Mouse (Mus musculus) lung, embryonic 14.5 days (tissue): ENCODE measurements at regions not wholly inside any gene's neighbourhood (a gene's known extent, or its start where the extent isn't known, plus 50 kb on each side); places are given as distances from the start of the nearest gene placed in this dataset.

Source experiments
- ATAC-seq: fragments of 200-750 bp; cut with Nextera tagmentation; 2 replicates; pipeline ENCODE4 v1.8.0; 2017; ENCODE audit warnings: mild to moderate bottlenecking, moderate TSS enrichment, moderate library complexity; ENCODE audit not compliant: insufficient read depth
- DNase-seq: peaks from one replicate; pipeline ENCODE4 v3.0.0-alpha.2; 2015
- H3K27ac ChIP-seq: fragments of 300-500 bp; sonication (generic); 2 replicates; pipeline ENCODE4 v1.5.1; 2014; ENCODE audit warnings: low read depth, mild to moderate bottlenecking, moderate library complexity
- H3K27me3 ChIP-seq: fragments of 300-500 bp; sonication (generic); 2 replicates; pipeline ENCODE4 v1.6.1; 2014; ENCODE audit warnings: low read length, control low read depth; ENCODE audit not compliant: insufficient read depth
- H3K36me3 ChIP-seq: fragments of 300-500 bp; sonication (generic); 2 replicates; pipeline ENCODE4 v1.6.1; 2014; ENCODE audit warnings: control low read depth; ENCODE audit not compliant: insufficient read depth
- H3K4me1 ChIP-seq: fragments of 300-500 bp; sonication (generic); 2 replicates; pipeline ENCODE4 v1.6.1; 2014; ENCODE audit warnings: antibody characterized with exemption, control low read depth; ENCODE audit not compliant: insufficient read depth
- H3K4me2 ChIP-seq: fragments of 300-500 bp; sonication (generic); 2 replicates; pipeline ENCODE4 v1.6.1; 2014; ENCODE audit warnings: mild to moderate bottlenecking
- H3K4me3 ChIP-seq: fragments of 300-500 bp; sonication (generic); 2 replicates; pipeline ENCODE4 v1.5.1; 2014; ENCODE audit warnings: low read depth, low read length
- H3K9ac ChIP-seq: fragments of 300-500 bp; sonication (generic); 2 replicates; pipeline ENCODE4 v1.6.1; 2014
- H3K9me3 ChIP-seq: fragments of 300-500 bp; sonication (generic); 2 replicates; pipeline ENCODE4 v1.6.1; 2016; ENCODE audit warnings: low read depth, low read length, control low read depth
- CTCF ChIP-seq: IDR thresholded peaks from 2 replicates; pipeline ENCODE4 v1.5.1; 2016; ENCODE audit warnings: antibody characterized with exemption, low read depth
- WGBS: fragments of 180-500 bp; shearing (Covaris S2); extraction: QIAGEN DNeasy Blood & Tissue Kit; methylation state at CpG from one replicate; pipeline ENCODE4 v1.1.7; 2014; 5-methylcytosine and 5-hydroxymethylcytosine counted together

DNA sequence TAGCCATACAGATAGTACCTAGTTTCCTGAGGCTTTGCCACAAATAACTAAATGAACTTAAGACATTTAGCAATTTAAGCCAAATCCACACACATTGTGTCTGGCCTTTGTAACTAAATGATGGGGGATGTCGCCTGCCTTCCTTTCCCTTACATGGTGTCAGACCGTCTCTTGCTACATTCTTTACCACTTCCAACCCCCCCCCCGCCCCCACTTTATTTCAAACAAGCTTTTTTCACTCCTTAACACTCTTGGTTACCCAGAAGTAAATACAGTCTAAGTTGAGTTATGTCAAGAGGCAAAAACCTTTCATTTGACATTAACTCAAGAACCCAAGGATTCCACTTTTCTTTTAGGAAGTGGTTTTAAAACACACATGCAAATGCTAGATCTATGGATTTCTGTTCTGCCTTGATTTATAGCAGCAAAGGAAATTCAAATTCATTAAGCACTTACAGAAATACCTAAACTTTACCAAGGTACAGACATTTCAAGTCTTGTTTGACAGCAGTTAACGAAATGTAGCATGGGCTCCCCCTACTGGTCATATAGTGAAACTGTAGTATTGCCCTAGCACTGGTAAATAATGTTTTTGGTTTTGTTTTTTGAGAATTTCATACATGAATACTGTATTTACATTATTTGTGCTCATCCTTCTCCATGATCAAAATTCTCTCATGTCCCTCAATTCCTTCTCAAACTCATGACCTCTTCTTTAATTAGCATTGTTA, 80.8 kb downstream of the Avpr1a start:
- Histone ChIP-seq H3K27ac (no peak overlapping the region), H3K9ac (no peak overlapping the region), H3K27me3 (no peaks in the 10 kb centered on the region), H3K4me1 (no peaks in the 10 kb centered on the region), H3K9me3 (no peaks in the 10 kb centered on the region), H3K36me3 (no peaks in the 10 kb centered on the region), H3K4me3 (no peak overlapping the region), H3K4me2 (no peak overlapping the region)
- TF ChIP-seq CTCF, result peak; percentile 89
- DNase-seq (peak; percentile 89), ATAC-seq (peak; percentile 42)
- WGBS, result 13% methylated on average over 4 of the region's 4 CpGs

DNA sequence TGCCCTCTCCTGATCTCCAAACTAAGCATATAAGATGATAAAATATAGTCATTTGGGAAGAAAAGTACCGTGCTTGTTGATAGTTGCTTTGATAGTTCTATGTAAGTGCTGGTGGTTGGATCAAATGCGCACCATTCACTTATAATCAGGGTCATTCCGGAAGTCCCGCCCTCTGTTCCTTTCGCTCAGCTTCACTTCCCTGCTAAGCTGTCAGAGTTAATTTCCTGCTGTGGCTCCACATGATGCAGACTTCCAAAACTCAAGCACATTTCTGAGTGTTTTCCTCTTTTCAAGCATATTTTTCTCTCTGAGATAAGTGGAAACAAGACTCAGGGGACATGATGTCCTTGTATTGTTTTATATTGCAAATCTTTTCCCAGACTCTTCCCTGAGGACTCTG, 86.4 kb downstream of the Avpr1a start:
- DNase-seq (no peak), ATAC-seq (no peak)
- no peak for TF ChIP-seq CTCF
- H3K36me3 ChIP-seq, result no peaks in the 10 kb centered on the region
- H3K9me3 ChIP-seq, result no peaks in the 10 kb centered on the region
- H3K27ac ChIP-seq, result no peak overlapping the region
- no peaks in the 10 kb centered on the region for H3K4me1 ChIP-seq
- no peak overlapping the region for H3K4me2 ChIP-seq
- H3K27me3 ChIP-seq, result no peaks in the 10 kb centered on the region
- no peak overlapping the region for H3K4me3 ChIP-seq
- 80% methylated on average over 5 of the region's 5 CpGs for WGBS
- H3K9ac ChIP-seq, result no peak overlapping the region

DNA sequence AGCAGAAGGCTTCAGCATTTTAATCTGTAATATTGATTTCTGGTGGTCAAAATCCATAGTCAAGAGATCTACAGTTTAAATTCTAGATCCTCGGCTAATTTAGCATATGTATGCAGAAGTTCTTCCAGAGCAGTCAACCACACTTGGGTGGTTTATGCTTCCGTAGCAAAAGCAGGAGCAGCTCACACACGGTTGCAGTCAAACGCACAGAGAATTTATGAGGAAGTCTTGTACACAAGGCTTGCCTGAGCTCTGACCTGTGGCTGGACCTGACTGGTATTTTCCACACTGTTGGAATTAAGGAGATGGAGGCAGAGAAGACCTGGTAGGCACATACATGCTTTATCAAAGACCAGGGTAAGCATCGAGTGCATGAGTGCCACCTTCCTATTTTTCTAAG, 86.8 kb downstream of the Avpr1a start:
- Histone ChIP-seq H3K4me1 (no peaks in the 10 kb centered on the region), H3K9ac (no peak overlapping the region), H3K27me3 (no peaks in the 10 kb centered on the region), H3K4me3 (no peak overlapping the region), H3K4me2 (no peak overlapping the region), H3K27ac (no peak overlapping the region), H3K9me3 (no peaks in the 10 kb centered on the region), H3K36me3 (no peaks in the 10 kb centered on the region)
- 68% methylated on average over 5 of the region's 5 CpGs for WGBS
- DNase-seq, result no peak
- no peak for TF ChIP-seq CTCF
- no peak for ATAC-seq

DNA sequence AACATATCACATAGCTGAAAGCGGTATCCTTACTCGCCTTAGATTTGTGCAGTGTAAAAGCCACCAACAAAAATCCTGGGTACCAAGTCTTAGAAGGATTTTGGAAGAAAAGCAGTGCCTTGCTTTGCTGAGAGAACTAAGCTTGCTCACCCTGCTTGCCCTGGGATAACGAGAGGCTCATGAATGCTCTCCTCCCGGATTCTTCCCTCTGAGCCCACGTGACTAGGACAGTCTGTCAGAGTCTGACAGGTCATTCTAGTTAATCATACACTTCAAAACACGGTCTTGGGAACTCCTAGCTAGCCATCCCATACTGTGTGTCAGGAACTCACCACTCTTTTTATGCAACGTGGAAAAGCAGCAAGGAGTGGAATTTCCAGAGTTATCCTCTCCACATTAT, 91.4 kb downstream of the Avpr1a start:
- Histone ChIP-seq H3K27ac (no peak overlapping the region), H3K9ac (no peak overlapping the region), H3K4me1 (no peaks in the 10 kb centered on the region), H3K27me3 (no peaks in the 10 kb centered on the region), H3K9me3 (no peaks in the 10 kb centered on the region), H3K4me3 (no peak overlapping the region), H3K4me2 (no peak overlapping the region), H3K36me3 (no peaks in the 10 kb centered on the region)
- WGBS, result 32% methylated on average over 7 of the region's 7 CpGs
- no peak for DNase-seq
- no peak for TF ChIP-seq CTCF
- ATAC-seq, result no peak

DNA sequence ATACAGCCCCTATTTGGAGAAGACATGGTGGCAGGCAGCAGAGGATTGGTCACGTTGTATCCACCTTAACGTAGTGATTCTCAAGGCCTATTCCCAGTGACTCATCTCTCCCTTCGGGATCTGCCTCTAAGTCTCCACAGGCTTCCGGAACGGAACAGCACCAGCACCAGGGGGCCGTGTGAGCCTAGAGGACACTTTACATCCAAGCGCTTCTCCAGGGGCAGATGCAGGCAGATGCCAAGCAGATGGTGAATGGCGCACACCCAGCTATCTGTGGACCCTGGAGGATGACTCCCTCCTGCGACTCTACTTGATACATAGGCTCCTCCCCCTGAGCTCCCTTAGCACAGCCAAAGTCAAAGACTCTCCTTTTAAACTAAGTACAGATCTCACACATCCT, 94.3 kb downstream of the Avpr1a start:
- TF ChIP-seq CTCF, result no peak
- Histone ChIP-seq H3K4me3 (no peak overlapping the region), H3K36me3 (no peaks in the 10 kb centered on the region), H3K27ac (no peak overlapping the region), H3K27me3 (no peaks in the 10 kb centered on the region), H3K9me3 (no peaks in the 10 kb centered on the region), H3K9ac (no peak overlapping the region), H3K4me2 (no peak overlapping the region), H3K4me1 (no peaks in the 10 kb centered on the region)
- DNase-seq (no peak), ATAC-seq (no peak)
- 56% methylated on average over 9 of the region's 9 CpGs for WGBS

DNA sequence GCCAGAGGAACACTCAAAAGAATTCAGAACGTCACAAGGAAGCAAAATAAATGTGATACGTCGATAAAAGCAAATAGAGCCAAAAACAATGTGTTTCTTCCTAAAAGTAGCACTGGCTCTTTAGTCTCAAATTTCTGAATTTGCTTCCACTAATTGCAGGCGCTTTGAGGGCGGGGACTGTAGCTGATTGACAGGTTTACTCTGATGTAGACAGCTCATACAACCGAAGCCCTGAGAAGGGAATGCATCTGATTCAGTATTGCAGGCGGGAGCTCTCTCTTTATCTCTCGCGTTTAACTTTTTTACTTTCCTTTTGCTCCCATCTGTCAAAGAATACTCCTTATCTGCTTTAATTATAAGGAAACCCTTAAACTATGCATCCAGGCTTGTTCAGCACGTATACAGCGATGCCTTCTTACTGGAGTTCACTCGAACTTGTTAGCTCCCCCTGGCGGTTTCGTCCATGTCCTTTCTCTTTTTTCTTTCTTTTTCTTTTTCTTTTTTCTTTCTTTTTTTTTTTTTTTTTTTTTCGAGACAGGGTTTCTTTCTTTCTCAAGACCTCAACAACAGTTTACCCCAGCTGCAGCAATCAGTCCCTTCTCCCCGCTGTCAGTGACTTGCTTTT, 95.9 kb downstream of the Avpr1a start:
- TF ChIP-seq CTCF, result peak; percentile 70
- H3K4me1 ChIP-seq, result no peaks in the 10 kb centered on the region
- H3K9me3 ChIP-seq, result no peaks in the 10 kb centered on the region
- no peaks in the 10 kb centered on the region for H3K27me3 ChIP-seq
- 19% methylated on average over 16 of the region's 16 CpGs for WGBS
- H3K36me3 ChIP-seq, result no peaks in the 10 kb centered on the region
- H3K27ac ChIP-seq, result no peak overlapping the region
- H3K4me3 ChIP-seq, result peak overlapping the region; percentile 14
- peak overlapping the region; percentile 58 for H3K4me2 ChIP-seq
- ATAC-seq (peak; percentile 79), DNase-seq (peak; percentile 91)
- no peak overlapping the region for H3K9ac ChIP-seq

DNA sequence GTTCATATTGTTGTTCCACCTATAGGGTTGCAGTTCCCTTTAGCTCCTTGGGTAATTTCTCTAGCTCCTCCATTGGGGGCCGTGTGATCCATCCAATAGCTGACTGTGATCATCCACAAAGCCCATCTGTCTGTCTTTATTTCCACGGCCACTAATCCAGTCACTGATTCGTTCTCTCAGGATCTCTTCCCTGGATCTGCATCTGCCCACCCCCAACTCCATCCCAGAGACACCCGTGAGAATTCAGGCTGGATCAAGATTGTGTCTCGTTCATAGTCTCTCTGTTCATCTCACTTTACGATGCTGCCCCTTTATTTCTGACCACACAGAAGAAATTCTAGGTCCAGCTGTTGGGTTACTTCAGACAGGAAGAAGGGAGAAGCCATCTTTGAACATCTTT, 96.7 kb downstream of the Avpr1a start:
- DNase-seq (no peak), ATAC-seq (no peak)
- H3K27ac ChIP-seq, result no peak overlapping the region
- H3K9ac ChIP-seq, result no peak overlapping the region
- H3K27me3 ChIP-seq, result no peaks in the 10 kb centered on the region
- 85% methylated on average over 6 of the region's 6 CpGs for WGBS
- H3K4me1 ChIP-seq, result no peaks in the 10 kb centered on the region
- no peak overlapping the region for H3K4me2 ChIP-seq
- H3K4me3 ChIP-seq, result no peak overlapping the region
- H3K36me3 ChIP-seq, result no peaks in the 10 kb centered on the region
- H3K9me3 ChIP-seq, result no peaks in the 10 kb centered on the region
- TF ChIP-seq CTCF, result no peak
